Mouse (Mus musculus) layer of hippocampus, adult 2 months (tissue): ENCODE measurements around the gene Mcrip1. TPM values are rescaled to one million over a fixed set of nuclear protein-coding genes. Genes with fewer than 3 reads are reported as not detected.

Experiments
- DNase-seq, 2 experiments: peaks; one replicate each; pipeline ENCODE4 v3.0.0; 2022; ENCODE audit warnings: low spot score in 2 of 2
- H3K27ac ChIP-seq: fragments of 200-600 bp; 2 replicates; pipeline ENCODE4 v1.8.1; 2022
- H3K4me3 ChIP-seq: fragments of 200-600 bp; 2 replicates; pipeline ENCODE4 v1.8.1; 2022; ENCODE audit warnings: mild to moderate bottlenecking
- CTCF ChIP-seq: fragments of 200-600 bp; conservative IDR thresholded peaks from 2 replicates; pipeline ENCODE4 v1.8.1; 2022; ENCODE audit warnings: antibody characterized with exemption, mild to moderate bottlenecking, moderate library complexity
- total RNA-seq, 2 experiments: library from RNA; stranded (reverse); gene quantifications; 2 replicates each; pipeline ENCODE4 v1.2.3; 2021

Mcrip1 gene
- total RNA-seq, 2 experiments from 2014 or later: 65.2 to 67.6 TPM

GRCm38 (mm10) chr11:120497436-120497835 is 52.1 kb downstream of the Mcrip1 start:
- no peak overlapping the region for H3K4me3 ChIP-seq
- no peak for TF ChIP-seq CTCF
- no peak for DNase-seq
- H3K27ac ChIP-seq: no peak overlapping the region

DNA sequence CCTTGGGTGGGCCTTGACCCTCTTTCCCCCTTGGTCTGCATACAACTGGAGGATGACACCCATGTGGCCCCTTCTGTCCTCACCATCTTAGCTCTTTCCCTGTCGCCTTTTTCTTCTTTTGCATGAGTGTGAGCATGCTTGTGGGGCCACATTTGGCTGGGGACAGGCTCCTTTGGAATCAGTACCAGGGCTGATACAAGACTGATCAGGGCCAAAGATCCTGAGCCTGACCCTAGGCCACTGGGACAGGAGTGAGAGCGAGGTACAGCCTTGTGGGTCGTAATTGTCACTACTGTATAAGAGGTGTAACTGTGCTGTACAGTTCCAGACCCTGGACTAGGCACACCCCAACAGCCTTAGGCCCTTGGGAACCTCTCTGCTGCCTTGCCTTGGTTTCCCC is 55.6 kb downstream of the Mcrip1 start:
- Histone ChIP-seq H3K27ac (no peak overlapping the region), H3K4me3 (no peak overlapping the region)
- TF ChIP-seq CTCF: no peak
- DNase-seq: no peak

DNA sequence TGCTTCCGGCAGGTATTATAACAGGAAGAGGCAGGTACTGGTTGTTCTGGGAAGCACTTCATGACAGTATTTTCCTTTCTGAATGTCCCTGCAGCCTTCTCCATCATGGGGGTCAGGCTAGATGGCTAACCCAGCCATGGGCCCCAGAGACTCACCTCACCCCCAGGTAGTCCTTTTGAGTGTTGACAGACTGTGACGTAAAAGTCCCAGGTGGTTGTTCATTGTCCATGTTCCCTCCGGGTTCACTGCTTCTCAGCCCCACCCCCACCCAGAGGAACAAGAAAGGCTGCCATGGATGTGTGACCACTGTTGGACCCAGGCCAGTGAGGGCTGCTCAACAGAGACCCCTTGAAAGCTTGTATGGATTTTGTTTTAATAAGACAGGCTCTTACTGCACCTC is 56.2 kb downstream of the Mcrip1 start:
- no peak overlapping the region for H3K27ac ChIP-seq
- no peak for TF ChIP-seq CTCF
- no peak overlapping the region; the same call in 1 of the 2 replicates for H3K4me3 ChIP-seq
- no peak for DNase-seq

Other genes starting within 250 kb of the Mcrip1 start
- gene Actg1, start 201.2 kb downstream of the Mcrip1 start, total RNA-seq: 1,000 to 10,000 TPM; 1,285 to 1,295 TPM
- 1 to 10 TPM in 1 of 2 experiments, under 1 TPM in 1; 0.69 to 1.1 TPM for gene Fscn2, start 188.2 kb downstream of the Mcrip1 start, total RNA-seq
- gene Faap100, start 171.0 kb downstream of the Mcrip1 start, total RNA-seq: 10 to 100 TPM; 17.7 to 19.5 TPM
- gene Nploc4, start 112.0 kb downstream of the Mcrip1 start, total RNA-seq: 10 to 100 TPM; 64.1 to 70.1 TPM
- gene Tspan10, start 107.1 kb downstream of the Mcrip1 start, total RNA-seq: under 1 TPM in 1 of 2 experiments, not detected in 1; 0.20 TPM
- gene Pde6g, start 96.2 kb downstream of the Mcrip1 start, total RNA-seq: under 1 TPM in 1 of 2 experiments, not detected in 1; 0.44 TPM
- 10 to 100 TPM; 17.7 to 19.0 TPM for gene Oxld1, start 91.7 kb downstream of the Mcrip1 start, total RNA-seq
- 10 to 100 TPM; 20.0 to 32.3 TPM for gene Ccdc137, start 91.6 kb downstream of the Mcrip1 start, total RNA-seq
- gene Arl16, start 82.1 kb downstream of the Mcrip1 start, total RNA-seq: 10 to 100 TPM; 52.0 to 54.8 TPM
- gene Mrpl12, start 65.1 kb downstream of the Mcrip1 start, total RNA-seq: 10 to 100 TPM; 63.2 to 68.1 TPM
- gene Slc25a10, start 57.9 kb downstream of the Mcrip1 start, total RNA-seq: 10 to 100 TPM; 19.8 to 22.3 TPM
- not detected for gene Gcgr, start 19.0 kb downstream of the Mcrip1 start, total RNA-seq
- not detected for gene Ppp1r27, start 1.4 kb upstream of the Mcrip1 start, total RNA-seq
- 100 to 1,000 TPM; 106 to 118 TPM for gene P4hb, start 23.5 kb upstream of the Mcrip1 start, total RNA-seq
- gene Arhgdia, start 31.9 kb upstream of the Mcrip1 start, total RNA-seq: 100 to 1,000 TPM; 270 to 277 TPM
- gene Alyref, start 48.6 kb upstream of the Mcrip1 start, total RNA-seq: 10 to 100 TPM; 58.0 to 66.8 TPM
- gene Anapc11, start 48.7 kb upstream of the Mcrip1 start, total RNA-seq: 10 to 100 TPM; 87.1 to 89.6 TPM
- gene Npb, start 58.8 kb upstream of the Mcrip1 start, total RNA-seq: 1 to 10 TPM; 1.3 to 1.7 TPM
- gene Pcyt2, start 68.2 kb upstream of the Mcrip1 start, total RNA-seq: 100 to 1,000 TPM; 128 to 142 TPM
- gene Sirt7, start 75.5 kb upstream of the Mcrip1 start, total RNA-seq: 10 to 100 TPM; 42.9 to 46.4 TPM
- 10 to 100 TPM; 71.6 to 80.3 TPM for gene Mafg, start 83.9 kb upstream of the Mcrip1 start, total RNA-seq
- gene Pycr1, start 94.0 kb upstream of the Mcrip1 start, total RNA-seq: 1 to 10 TPM; 1.3 to 1.8 TPM
- 1 to 10 TPM; 3.9 to 8.7 TPM for gene Myadml2, start 98.4 kb upstream of the Mcrip1 start, total RNA-seq
- gene Notum, start 111.4 kb upstream of the Mcrip1 start, total RNA-seq: 1 to 10 TPM; 4.7 to 5.4 TPM
- 10 to 100 TPM; 50.7 to 53.2 TPM for gene Aspscr1, start 123.2 kb upstream of the Mcrip1 start, total RNA-seq
- 10 to 100 TPM; 13.1 to 16.9 TPM for gene Cenpx, start 164.0 kb upstream of the Mcrip1 start, total RNA-seq
- 10 to 100 TPM; 60.0 to 70.4 TPM for gene Lrrc45, start 164.2 kb upstream of the Mcrip1 start, total RNA-seq
- 10 to 100 TPM; 36.4 to 38.2 TPM for gene Rac3, start 171.7 kb upstream of the Mcrip1 start, total RNA-seq
- 10 to 100 TPM in 1 of 2 experiments, 1 to 10 TPM in 1; 9.9 to 11.3 TPM for gene Dcxr, start 177.6 kb upstream of the Mcrip1 start, total RNA-seq
- 1 to 10 TPM; 1.3 to 4.9 TPM for gene Cbr2, start 182.4 kb upstream of the Mcrip1 start, total RNA-seq
- gene Hmga1b, start 213.1 kb upstream of the Mcrip1 start, total RNA-seq: 10 to 100 TPM; 20.8 to 24.1 TPM
- 10 to 100 TPM; 67.7 to 69.7 TPM for gene Rfng, start 234.5 kb upstream of the Mcrip1 start, total RNA-seq
- 100 to 1,000 TPM; 150 to 153 TPM for gene Gps1, start 234.5 kb upstream of the Mcrip1 start, total RNA-seq
- gene Dus1l, start 246.7 kb upstream of the Mcrip1 start, total RNA-seq: 10 to 100 TPM; 45.6 to 46.2 TPM